Comparison of ENCODE assay signal across 18 mouse cellular contexts in the genomic region with DNA sequence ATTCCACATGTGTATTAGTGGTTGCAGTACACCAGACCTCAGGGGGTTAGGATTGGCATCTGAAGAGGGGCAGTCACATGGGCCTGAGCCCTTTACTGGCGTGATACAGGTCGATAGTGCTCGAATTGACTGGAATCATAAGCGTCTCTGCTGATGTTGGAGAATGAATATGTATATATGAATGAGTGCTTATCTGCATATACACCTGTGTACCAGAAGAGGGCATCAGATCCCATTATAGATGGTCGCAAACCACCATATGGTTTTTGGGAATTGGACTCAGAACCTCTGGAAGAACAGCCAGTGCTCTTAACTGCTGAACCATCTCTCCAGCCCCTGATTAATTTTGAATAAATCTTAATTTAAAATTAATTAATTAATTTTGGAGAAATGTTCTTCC. TPM values are rescaled to one million over a fixed set of nuclear protein-coding genes. Genes with fewer than 3 reads are reported as not detected.
A peak's percentile ranks its signal among the peaks of the same experiment; 100 is the strongest.
DNase-seq lines count a peak whose midpoint lies in the region; ATAC-seq and TF ChIP-seq lines count a peak whose summit lies in the region.
"Had no signal": no experiment of that assay in that cellular context is flagged by ENCODE, and none has a peak within 500 bp of the region (broad histone marks: within the 10 kb centered on the region; RNA-seq: fewer than 3 reads in every experiment).

No protein-coding gene starts in this region.

- no peak overlapping the region for H3K27ac ChIP-seq in gastrocnemius, adult 2 months
- H3K27ac ChIP-seq in lung, embryonic 14.5 days (ENCODE audit: low read depth), result no peak overlapping the region
- H3K27ac ChIP-seq: embryonic facial prominence, embryonic 15.5 days; heart, embryonic 15.5 days; hindbrain, embryonic 14.5 days had no signal

- H3K4me2 ChIP-seq in lung, embryonic 14.5 days, result no peak overlapping the region
- H3K4me2 ChIP-seq: embryonic facial prominence, embryonic 15.5 days; heart, embryonic 15.5 days; hindbrain, embryonic 14.5 days had no signal

- H3K27me3 ChIP-seq in lung, embryonic 14.5 days (ENCODE audit: insufficient read depth, low read length), result no peaks in the 10 kb centered on the region
- H3K27me3 ChIP-seq: embryonic facial prominence, embryonic 15.5 days; heart, embryonic 15.5 days had no signal

- WGBS in lung, embryonic 14.5 days, result 80% methylated on average over 5 of the region's 5 CpGs

- no peak overlapping the region for H3K9ac ChIP-seq in lung, embryonic 14.5 days
- H3K9ac ChIP-seq: embryonic facial prominence, embryonic 15.5 days; heart, embryonic 15.5 days; hindbrain, embryonic 14.5 days had no signal

- peaks cover 52% of the 10 kb centered on the region for H3K36me3 ChIP-seq in lung, embryonic 14.5 days (ENCODE audit: insufficient read depth)

- no peaks in the 10 kb centered on the region for H3K4me1 ChIP-seq in lung, embryonic 14.5 days (ENCODE audit: insufficient read depth)
- H3K4me1 ChIP-seq: embryonic facial prominence, embryonic 15.5 days had no signal

- DNase-seq in gastrocnemius, adult 2 months, result no peak
- DNase-seq in gastrocnemius, adult 8-10 months (ENCODE audit: low spot score in 2 of 2), result no peak
- peak; percentile 37 for DNase-seq in lung, embryonic 14.5 days
- no peak for DNase-seq in lung, postnatal 4 days
- peak; percentile 18 for DNase-seq in R1 (ENCODE audit: low read depth, low spot score)
- peak; percentile 6 for DNase-seq in retina, embryonic 14.5 days (ENCODE audit: low spot score)
- DNase-seq in frontal cortex, postnatal 36 days (ENCODE audit: low spot score in 2 of 2), result no peak
- DNase-seq in B cell, adult 2 months, result no peak
- DNase-seq: adrenal gland, postnatal 14 days; cerebellum, postnatal 25 days; gastrocnemius, postnatal 36 days; kidney, adult 9 months; lung, postnatal 36 days; thymus, adult 18-20 months had no signal

- no peak overlapping the region for H3K4me3 ChIP-seq in gastrocnemius, adult 2 months
- no peak overlapping the region for H3K4me3 ChIP-seq in lung, embryonic 14.5 days (ENCODE audit: low read depth, low read length)
- H3K4me3 ChIP-seq: embryonic facial prominence, embryonic 15.5 days; heart, embryonic 15.5 days had no signal

- intact Hi-C loops in gastrocnemius, adult 2 months (cut with DNase I), result no loop called here

- no peak for ATAC-seq in lung, embryonic 14.5 days (ENCODE audit: insufficient read depth)
- ATAC-seq: forebrain, embryonic 14.5 days had no signal

- H3K9me3 ChIP-seq in lung, embryonic 14.5 days (ENCODE audit: low read depth, low read length), result no peaks in the 10 kb centered on the region
- H3K9me3 ChIP-seq: embryonic facial prominence, embryonic 15.5 days; heart, embryonic 15.5 days had no signal

- peak; percentile 40 for TF ChIP-seq CTCF in gastrocnemius, adult 2 months (IDR thresholded peaks at IDR 0.05)
- peak; percentile 54 for TF ChIP-seq CTCF in lung, embryonic 14.5 days (IDR thresholded peaks at IDR 0.05; ENCODE audit: low read depth)

RNA-seq across cellular contexts. Expression of gene Prmt9, which starts 25.0 kb away (rescaled TPM):
- 10 to 100 TPM in 1 of 2 experiments, 1 to 10 TPM in 1; 9.0 to 11.2 TPM for total RNA-seq in gastrocnemius, adult 2 months (2021)
- total RNA-seq in gastrocnemius, adult 8-10 months (2022), result 1 to 10 TPM; 7.1 to 8.7 (median 8.1) TPM
- 19.9 and 22.0 TPM in 2 replicates for polyA plus RNA-seq in lung, embryonic 14.5 days (2014; fragmentation: Nextera tagmentation; extraction: Ambion mirVana)

RNA-seq across cellular contexts. Expression of gene Tmem184c, which starts 36.3 kb away (rescaled TPM):
- 1 to 10 TPM; 7.9 to 9.7 TPM for total RNA-seq in gastrocnemius, adult 2 months (2021)
- total RNA-seq in gastrocnemius, adult 8-10 months (2022), result 1 to 10 TPM; 8.6 to 9.8 (median 9.0) TPM
- polyA plus RNA-seq in lung, embryonic 14.5 days (2014; fragmentation: Nextera tagmentation; extraction: Ambion mirVana), result 37.8 and 38.5 TPM in 2 replicates

RNA-seq across cellular contexts. Expression of gene Arhgap10, which starts 56.5 kb away (rescaled TPM):
- 10 to 100 TPM; 54.4 to 55.9 TPM for total RNA-seq in gastrocnemius, adult 2 months (2021)
- total RNA-seq in gastrocnemius, adult 8-10 months (2022), result 10 to 100 TPM; 38.4 to 43.4 (median 41.2) TPM
- polyA plus RNA-seq in lung, embryonic 14.5 days (2014; fragmentation: Nextera tagmentation; extraction: Ambion mirVana), result 23.2 and 23.5 TPM in 2 replicates

Comparison
In these comparisons a context has a peak if more than half of its experiments do, and no peak if none do; other contexts are left out.
1. DNase-seq: peak in lung, embryonic 14.5 days (single experiment), R1 (single experiment) and retina, embryonic 14.5 days (single experiment); none in gastrocnemius, adult 2 months (single experiment), gastrocnemius, adult 8-10 months (0 of 2), lung, postnatal 4 days (0 of 2), frontal cortex, postnatal 36 days (0 of 2) and B cell, adult 2 months (0 of 2).